Comparison of ENCODE assay signal across 27 mouse cellular contexts in genomic region chr9:44432577-44433185, GRCm38 (mm10). TPM values are rescaled to one million over a fixed set of nuclear protein-coding genes. Genes with fewer than 3 reads are reported as not detected.
"Had no signal": no experiment of that assay in that cellular context is flagged by ENCODE, and none has a peak within 500 bp of the region (broad histone marks: within the 10 kb centered on the region; RNA-seq: fewer than 3 reads in every experiment).

No protein-coding gene starts in this region.

- H3K9me3 ChIP-seq: limb, embryonic 12.5 days; limb, embryonic 15.5 days; liver, embryonic 12.5 days; liver, embryonic 15.5 days; megakaryocyte, embryonic 14.5 days had no signal

- H3K9ac ChIP-seq: limb, embryonic 12.5 days; limb, embryonic 15.5 days; liver, embryonic 12.5 days; liver, embryonic 15.5 days had no signal

- H3K4me2 ChIP-seq: limb, embryonic 12.5 days; limb, embryonic 15.5 days; liver, embryonic 12.5 days; liver, embryonic 15.5 days; midbrain, embryonic 11.5 days had no signal

- H3K4me3 ChIP-seq: limb, embryonic 12.5 days; limb, embryonic 15.5 days; liver, embryonic 12.5 days; liver, embryonic 15.5 days; megakaryocyte, embryonic 14.5 days had no signal

- H3K27ac ChIP-seq: limb, embryonic 12.5 days; limb, embryonic 15.5 days; liver, embryonic 12.5 days; liver, embryonic 15.5 days had no signal

- ATAC-seq: liver, embryonic 12.5 days had no signal

- H3K27me3 ChIP-seq: limb, embryonic 12.5 days; limb, embryonic 15.5 days had no signal

- DNase-seq: kidney, adult 11 months; kidney, adult 9 months; kidney, postnatal 25 days; left cerebral cortex, postnatal 4 days; lung, adult 2 months; midbrain, embryonic 14.5 days; thymus, adult 18-20 months; thymus, postnatal 36 days had no signal

- H3K36me3 ChIP-seq: limb, embryonic 12.5 days; limb, embryonic 15.5 days; liver, embryonic 12.5 days; liver, embryonic 15.5 days had no signal

- H3K4me1 ChIP-seq: liver, embryonic 12.5 days; liver, embryonic 15.5 days had no signal

RNA-seq across cellular contexts. Expression of gene Foxr1, which starts 8.3 kb away (rescaled TPM):
- total RNA-seq: layer of hippocampus, adult 8-10 months; layer of hippocampus, postnatal 10 days; left cerebral cortex, adult 8-10 months; left cerebral cortex, postnatal 14 days; left cerebral cortex, postnatal 4 days; midbrain, postnatal 0 days had no signal
- polyA plus RNA-seq: kidney, embryonic 16.5 days; large intestine, adult 2 months; limb, embryonic 12.5 days; limb, embryonic 15.5 days; liver, embryonic 12.5 days; liver, embryonic 15.5 days; lung, adult 2 months; lung, embryonic 16.5 days; midbrain, embryonic 11.5 days; midbrain, embryonic 14.5 days; midbrain, postnatal 0 days; neural tube, embryonic 11.5 days; neural tube, embryonic 14.5 days; small intestine, adult 2 months; stomach, embryonic 16.5 days had no signal

RNA-seq across cellular contexts. Expression of gene Upk2, which starts 22.1 kb away (rescaled TPM):
- total RNA-seq: layer of hippocampus, adult 8-10 months; layer of hippocampus, postnatal 10 days; left cerebral cortex, adult 8-10 months; left cerebral cortex, postnatal 14 days; left cerebral cortex, postnatal 4 days; midbrain, postnatal 0 days had no signal
- polyA plus RNA-seq: large intestine, adult 2 months; liver, embryonic 12.5 days; liver, embryonic 15.5 days; midbrain, embryonic 11.5 days; midbrain, embryonic 14.5 days; midbrain, postnatal 0 days; neural tube, embryonic 14.5 days; spleen, adult 2 months had no signal
